Mouse (Mus musculus) stomach, postnatal 0 days (tissue): ENCODE data around the gene Fam173b. TPM values are rescaled to one million over a fixed set of nuclear protein-coding genes. Genes with fewer than 3 reads are reported as not detected.
A peak's percentile ranks its signal among the peaks of the same experiment; 100 is the strongest.
"Not testable (repeated sequence)": the region's sequence is repeated elsewhere in the genome, so short reads cannot be mapped to it uniquely, and the experiment has no call there.

Experiments
- ATAC-seq: fragments of 200-750 bp; cut with Nextera tagmentation; 2 replicates; pipeline ENCODE4 v1.8.0; 2017; ENCODE audit not compliant: low FRiP score, low TSS enrichment
- DNase-seq: peaks from one replicate; pipeline ENCODE4 v3.0.0-alpha.2; 2016; ENCODE audit warnings: low spot score
- H3K27ac ChIP-seq: fragments of 300-500 bp; sonication (generic); replicated peaks from 2 replicates; pipeline ENCODE4 v1.5.1; 2014; ENCODE audit warnings: mild to moderate bottlenecking, control low read depth
- H3K27me3 ChIP-seq: fragments of 300-500 bp; sonication (generic); 2 replicates; pipeline ENCODE4 v1.6.1; 2014; ENCODE audit warnings: low read length; ENCODE audit not compliant: control insufficient read depth, insufficient read depth
- H3K36me3 ChIP-seq: fragments of 300-500 bp; sonication (generic); 2 replicates; pipeline ENCODE4 v1.6.1; 2014; ENCODE audit warnings: low read length, mixed read lengths; ENCODE audit not compliant: control insufficient read depth, insufficient read depth
- H3K4me1 ChIP-seq: fragments of 300-500 bp; sonication (generic); replicated peaks from 2 replicates; pipeline ENCODE4 v1.6.1; 2014; ENCODE audit warnings: antibody characterized with exemption; ENCODE audit not compliant: control insufficient read depth, insufficient read depth
- H3K4me2 ChIP-seq: fragments of 300-500 bp; sonication (generic); replicated peaks from 2 replicates; pipeline ENCODE4 v1.6.1; 2014; ENCODE audit warnings: low read depth, mild to moderate bottlenecking, control low read depth, moderate library complexity
- H3K4me3 ChIP-seq: fragments of 300-500 bp; sonication (generic); 2 replicates; pipeline ENCODE4 v1.5.1; 2014; ENCODE audit warnings: low read depth, low read length, control low read depth
- H3K9ac ChIP-seq: fragments of 300-500 bp; sonication (generic); 2 replicates; pipeline ENCODE4 v1.6.1; 2014; ENCODE audit warnings: mild to moderate bottlenecking, low read length, control low read depth, mixed read lengths
- H3K9me3 ChIP-seq: fragments of 300-500 bp; sonication (generic); 2 replicates; pipeline ENCODE4 v1.6.1; 2016; ENCODE audit warnings: low read length; ENCODE audit not compliant: control insufficient read depth
- CTCF ChIP-seq: IDR thresholded peaks from 2 replicates; pipeline ENCODE4 v1.5.1; 2016; ENCODE audit warnings: antibody characterized with exemption, low read depth, mild to moderate bottlenecking, moderate library complexity
- EP300 ChIP-seq: optimal IDR thresholded peaks from 2 replicates; pipeline ENCODE3; 2016; ENCODE audit warnings: antibody characterized with exemption
- WGBS: fragments of 180-500 bp; shearing (Covaris S2); extraction: QIAGEN DNeasy Blood & Tissue Kit; methylation state at CpG from one replicate; pipeline ENCODE4 v1.1.7; 2014; 5-methylcytosine and 5-hydroxymethylcytosine counted together
- polyA plus RNA-seq: library from polyadenylated mRNA; unstranded; fragments of >200 nt; fragmentation: Nextera tagmentation; extraction: Ambion mirVana; gene quantifications from 2 replicates; pipeline ENCODE4 v1.2.1, GENCODE M21; 2015

The Fam173b gene
- polyA plus RNA-seq, 1 experiment from 2014 or later: 10.4 TPM

DNA sequence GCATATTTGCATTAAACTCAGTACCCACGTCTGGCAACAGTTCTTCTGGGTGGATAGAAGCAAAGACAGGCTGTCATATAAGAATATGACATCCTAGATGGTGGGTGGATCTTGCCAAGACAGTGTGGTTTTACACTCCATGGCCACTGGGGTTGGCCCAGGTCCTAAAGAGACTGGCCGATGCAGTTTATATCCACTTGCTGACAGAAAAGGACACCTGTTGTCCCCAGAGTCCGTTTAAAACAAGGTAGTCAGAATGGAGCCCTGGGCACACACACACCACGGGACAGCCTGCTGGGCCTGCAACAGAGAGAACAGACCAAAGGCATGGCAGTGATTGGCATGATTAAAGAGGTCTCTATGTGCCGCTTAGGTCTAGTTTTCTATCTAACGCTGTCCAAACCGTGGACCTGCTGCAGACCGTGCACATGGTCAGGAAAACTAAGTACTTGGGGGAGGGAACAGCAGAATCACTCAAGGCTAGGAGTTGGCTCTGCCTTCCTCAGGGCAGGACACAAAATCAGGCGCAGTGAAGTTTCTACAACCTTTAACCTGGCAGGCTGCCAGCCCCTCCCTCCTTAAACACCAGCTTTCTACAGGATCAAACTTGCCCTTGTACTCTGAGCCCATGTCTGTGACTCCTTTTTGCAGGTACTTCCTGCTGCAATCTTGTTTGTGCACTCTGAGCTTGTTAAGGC lies 32.2 kb upstream of the Fam173b start:
- WGBS: 39% methylated on average over 9 of the region's 9 CpGs
- Histone ChIP-seq H3K9me3 (no peaks in the 10 kb centered on the region), H3K36me3 (no peaks in the 10 kb centered on the region), H3K4me2 (peak overlapping the region; percentile 30), H3K4me3 (no peak overlapping the region), H3K27ac (peak overlapping the region; percentile 86), H3K4me1 (peaks cover 8% of the 10 kb centered on the region), H3K27me3 (no peaks in the 10 kb centered on the region), H3K9ac (0 out of 2 replicates have a peak overlapping the region, but pooled peaks have one; percentile 23)
- ATAC-seq (peak; percentile 92), DNase-seq (peak; percentile 93)
- peak; percentile 47 for TF ChIP-seq EP300
- peak; percentile 13; the same call in 1 of the 2 replicates for TF ChIP-seq CTCF

DNA sequence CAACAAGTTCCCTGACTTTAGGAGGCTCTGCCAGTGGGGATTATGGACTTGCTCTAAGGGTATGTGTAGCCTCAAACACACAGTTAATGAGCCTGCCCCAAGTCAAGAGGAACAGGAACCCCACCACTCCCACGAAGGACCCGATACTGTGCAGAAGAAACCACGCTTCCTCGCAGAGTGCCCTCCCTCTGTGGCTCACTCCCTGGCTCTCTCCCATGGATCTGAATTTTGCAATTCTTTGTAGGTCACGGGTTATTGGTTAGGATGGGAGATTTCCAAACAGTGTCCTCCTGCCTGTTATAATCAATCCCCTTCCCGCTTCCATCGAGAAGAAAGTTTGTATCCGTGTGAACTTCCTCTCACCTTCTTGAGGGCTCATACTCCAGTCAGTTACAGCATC lies 30.7 kb upstream of the Fam173b start:
- peak overlapping the region; percentile 82 for H3K27ac ChIP-seq
- no peak overlapping the region for H3K9ac ChIP-seq
- WGBS: 88% methylated on average over 8 of the region's 8 CpGs
- ATAC-seq: no peak
- no peak overlapping the region for H3K4me2 ChIP-seq
- peaks cover 8% of the 10 kb centered on the region for H3K4me1 ChIP-seq
- no peak for DNase-seq
- H3K36me3 ChIP-seq: no peaks in the 10 kb centered on the region
- H3K9me3 ChIP-seq: no peaks in the 10 kb centered on the region
- no peak overlapping the region for H3K4me3 ChIP-seq
- no peaks in the 10 kb centered on the region for H3K27me3 ChIP-seq
- no peak for TF ChIP-seq EP300
- no peak for TF ChIP-seq CTCF

DNA sequence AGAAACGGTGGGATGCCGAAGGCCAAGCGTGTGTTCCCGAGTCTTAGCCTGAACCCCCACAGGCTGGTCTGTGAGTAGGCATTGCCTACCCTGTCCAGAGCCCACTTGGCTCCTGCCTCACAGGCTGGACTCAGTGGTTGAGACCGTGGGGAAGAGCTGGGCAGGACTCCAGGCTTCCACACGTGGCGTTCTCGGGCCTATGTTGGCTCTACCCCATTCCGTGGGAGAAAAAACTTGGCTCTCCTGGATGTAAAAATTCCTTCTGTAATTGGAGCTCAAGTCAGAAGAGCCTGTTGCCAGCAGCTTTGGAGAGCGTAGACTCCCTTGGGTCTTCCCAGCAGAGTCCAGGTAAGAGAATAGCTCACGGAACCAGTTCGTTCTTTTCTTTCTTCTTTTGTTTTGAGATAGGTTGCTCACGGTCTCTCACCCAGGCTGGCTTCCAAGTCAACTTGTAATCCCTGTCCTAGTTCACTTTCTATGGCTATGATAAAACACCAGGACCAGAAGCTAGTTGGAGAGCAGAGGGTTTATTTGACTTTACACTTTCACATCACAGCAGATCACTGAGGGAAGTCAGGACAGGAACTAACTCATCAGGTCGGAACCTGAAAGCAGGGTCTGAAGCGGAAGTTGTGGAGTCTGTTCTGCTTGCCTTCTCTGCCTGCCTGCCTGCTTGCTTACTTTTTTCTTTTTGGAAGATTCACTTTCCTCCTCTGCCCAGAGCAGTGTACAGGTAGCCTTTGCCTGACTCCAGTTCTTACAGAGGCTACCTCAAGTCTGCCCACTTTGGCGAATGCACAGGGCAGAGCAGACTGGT lies 29.5 kb upstream of the Fam173b start:
- H3K4me2 ChIP-seq: no peak overlapping the region
- WGBS: 64% methylated on average over 16 of the region's 16 CpGs
- H3K4me3 ChIP-seq: no peak overlapping the region

DNA sequence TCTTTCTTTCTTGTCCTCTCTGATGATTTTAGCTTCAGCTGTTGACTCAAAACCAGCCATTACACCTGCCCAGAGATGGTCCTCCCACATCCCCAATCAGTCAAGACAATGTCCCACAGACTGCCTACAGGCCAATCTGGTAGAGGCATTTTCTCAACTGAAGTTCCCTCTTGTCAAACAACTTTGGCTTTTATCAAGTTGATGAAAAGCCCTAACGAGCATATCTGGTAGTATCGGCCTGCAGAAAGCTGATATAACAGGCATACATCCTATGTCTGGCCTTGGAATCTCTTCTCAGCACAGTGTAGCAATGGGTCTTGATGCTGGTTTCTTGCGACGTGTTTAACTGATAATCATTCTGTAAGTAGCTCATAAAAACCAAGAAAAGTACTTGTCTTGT lies 28.4 kb upstream of the Fam173b start:
- ATAC-seq: no peak
- Histone ChIP-seq H3K27ac (no peak overlapping the region), H3K27me3 (no peaks in the 10 kb centered on the region), H3K4me1 (peaks cover 5% of the 10 kb centered on the region), H3K9ac (no peak overlapping the region), H3K4me3 (no peak overlapping the region), H3K36me3 (no peaks in the 10 kb centered on the region), H3K9me3 (no peaks in the 10 kb centered on the region), H3K4me2 (no peak overlapping the region)
- no peak for DNase-seq
- TF ChIP-seq EP300 (no peak), CTCF (no peak)
- WGBS: 87% methylated on average over 4 of the region's 4 CpGs

More for the DNA sequence above, 29.5 kb upstream of the Fam173b start:
- Histone ChIP-seq H3K27ac (0 out of 2 replicates have a peak overlapping the region, but pooled peaks have one; percentile 40), H3K27me3 (no peaks in the 10 kb centered on the region), H3K4me1 (peaks cover 8% of the 10 kb centered on the region), H3K36me3 (no peaks in the 10 kb centered on the region), H3K9me3 (no peaks in the 10 kb centered on the region), H3K9ac (no peak overlapping the region)
- DNase-seq (peak; percentile 24), ATAC-seq (no peak)
- TF ChIP-seq EP300 (no peak), CTCF (no peak)

DNA sequence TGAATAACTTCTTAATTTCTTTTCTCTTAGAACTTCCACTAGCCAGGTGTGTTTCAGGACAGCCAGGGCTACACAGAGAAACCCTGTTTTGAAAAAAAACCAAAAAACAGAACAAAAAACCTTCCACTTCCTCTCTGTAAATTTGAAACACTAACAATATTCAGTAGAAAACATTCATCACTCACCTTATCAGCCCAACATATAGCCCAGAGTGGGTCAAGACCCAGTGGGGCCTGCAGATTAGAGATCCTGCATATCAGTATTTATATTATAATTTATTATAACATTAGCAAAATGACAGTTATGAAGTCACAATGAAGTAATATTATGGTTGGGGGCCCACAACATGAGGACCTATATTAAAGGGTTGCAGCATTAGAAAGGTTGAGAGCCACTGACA lies 28.0 kb upstream of the Fam173b start:
- Histone ChIP-seq H3K9me3 (no peaks in the 10 kb centered on the region), H3K4me2 (no peak overlapping the region), H3K4me1 (peaks cover 4% of the 10 kb centered on the region), H3K27ac (no peak overlapping the region), H3K27me3 (no peaks in the 10 kb centered on the region), H3K4me3 (no peak overlapping the region), H3K36me3 (no peaks in the 10 kb centered on the region), H3K9ac (no peak overlapping the region)
- no peak for ATAC-seq
- no peak for DNase-seq
- TF ChIP-seq CTCF: no peak
- TF ChIP-seq EP300: no peak

DNA sequence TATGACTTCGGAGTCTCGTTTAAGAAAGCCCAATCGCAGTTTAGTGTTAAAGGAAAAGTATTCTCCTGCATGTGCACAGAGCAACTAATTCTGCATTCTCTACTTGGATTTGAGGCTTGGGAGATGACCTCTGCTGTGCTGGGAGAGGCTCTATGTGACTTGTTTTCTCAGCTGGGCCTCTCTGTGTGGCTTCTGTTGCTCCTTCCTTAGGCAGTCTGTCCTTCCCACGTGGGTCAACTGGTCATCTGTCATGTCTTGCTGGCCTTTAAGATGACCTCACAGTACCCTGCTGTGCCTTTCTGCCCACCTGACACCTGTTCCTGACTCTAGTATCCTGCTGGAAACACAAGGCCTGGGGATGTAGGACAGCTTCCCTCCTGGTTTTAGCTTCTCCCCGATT lies 25.6 kb upstream of the Fam173b start:
- H3K27ac ChIP-seq: no peak overlapping the region
- no peaks in the 10 kb centered on the region for H3K9me3 ChIP-seq
- no peak overlapping the region for H3K9ac ChIP-seq
- DNase-seq (no peak), ATAC-seq (no peak)
- WGBS: 66% methylated on average over 5 of the region's 5 CpGs
- no peak overlapping the region for H3K4me2 ChIP-seq
- TF ChIP-seq CTCF (no peak), EP300 (no peak)
- H3K4me3 ChIP-seq: no peak overlapping the region
- H3K4me1 ChIP-seq: peaks cover 3% of the 10 kb centered on the region; the same call in 1 of the 2 replicates
- H3K27me3 ChIP-seq: no peaks in the 10 kb centered on the region
- no peaks in the 10 kb centered on the region for H3K36me3 ChIP-seq

DNA sequence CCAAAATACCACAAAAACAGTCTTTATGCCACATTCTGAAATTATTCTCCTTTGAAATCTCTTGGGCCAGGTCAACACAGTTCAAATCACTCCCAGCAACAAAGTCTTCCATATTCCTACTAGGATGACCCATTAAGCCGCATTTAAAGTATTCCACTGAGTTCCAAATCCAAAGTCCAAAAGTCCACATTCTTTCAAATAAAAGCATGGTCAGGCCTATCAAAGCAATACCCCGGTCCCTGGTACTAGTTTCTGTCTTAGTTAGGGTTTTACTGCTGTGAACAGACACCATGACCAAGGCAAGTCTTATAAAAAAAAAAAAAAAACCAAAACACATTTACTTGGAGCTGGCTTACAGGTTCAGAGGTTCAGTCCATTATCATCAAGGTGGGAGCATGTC lies 20.6 kb upstream of the Fam173b start:
- not testable (repeated sequence) for H3K36me3 ChIP-seq, H3K4me3 ChIP-seq, H3K27ac ChIP-seq, H3K9ac ChIP-seq, ATAC-seq, H3K4me1 ChIP-seq, H3K27me3 ChIP-seq, DNase-seq, H3K9me3 ChIP-seq, H3K4me2 ChIP-seq
- WGBS: 85% methylated on average over 2 of the region's 2 CpGs
